Mouse (Mus musculus) embryonic fibroblast, embryonic 13.5 days (primary cell): ENCODE measurements around the gene Prr3.

Source experiments
- CTCF ChIP-seq: IDR thresholded peaks from 2 replicates; pipeline ENCODE4 v1.5.1; 2011; ENCODE audit warnings: mild to moderate bottlenecking, control low read depth, low read length, moderate library complexity, borderline replicate concordance; ENCODE audit not compliant: insufficient read depth
- POLR2A ChIP-seq: IDR thresholded peaks from 2 replicates; pipeline ENCODE4 v1.6.1; 2011; ENCODE audit warnings: low read depth, mild to moderate bottlenecking, control low read depth, low read length, moderate library complexity

DNA sequence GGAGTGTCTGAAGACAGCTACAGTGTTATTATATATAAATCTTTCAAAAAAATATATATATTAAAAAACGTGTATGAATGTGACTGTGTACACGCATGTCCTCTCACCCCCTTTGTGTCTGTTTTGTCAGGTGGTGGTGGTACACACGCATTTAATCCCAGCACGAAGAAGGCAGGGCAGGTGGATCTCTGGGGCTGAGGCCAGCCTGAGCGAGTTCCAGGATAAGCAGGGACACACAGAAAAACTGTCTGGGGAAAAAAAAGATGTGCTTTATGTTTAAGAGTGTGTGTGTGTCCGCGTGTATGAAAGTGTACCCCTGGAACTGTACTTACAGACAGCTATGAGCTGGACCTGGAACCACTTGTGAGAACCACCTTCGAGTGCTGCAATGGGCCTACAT, 25.4 kb downstream of the Prr3 start:
- no peak for TF ChIP-seq CTCF
- TF ChIP-seq POLR2A: no peak
